Mouse (Mus musculus) thymus, adult 18-20 months (tissue): ENCODE results near the gene Olfr550.
"Not testable (repeated sequence)": the region's sequence is repeated elsewhere in the genome, so short reads cannot be mapped to it uniquely, and the experiment has no call there.

Source experiments
- DNase-seq, 2 experiments: peaks; one replicate each; pipeline ENCODE4 v3.0.0; 2022; ENCODE audit warnings: mixed read lengths in 2 of 2

Gene Olfr550

GRCm38 (mm10) chr7:102571142-102571541, at the start of gene Olfr550:
Gene Olfr550 (plus strand): TSS chr7:102571442.
- no peak for DNase-seq

- DNase-seq: no peak
Measured at GRCm38 (mm10) chr7:102529052-102529451, 42.2 kb upstream of the Olfr550 start.

DNA sequence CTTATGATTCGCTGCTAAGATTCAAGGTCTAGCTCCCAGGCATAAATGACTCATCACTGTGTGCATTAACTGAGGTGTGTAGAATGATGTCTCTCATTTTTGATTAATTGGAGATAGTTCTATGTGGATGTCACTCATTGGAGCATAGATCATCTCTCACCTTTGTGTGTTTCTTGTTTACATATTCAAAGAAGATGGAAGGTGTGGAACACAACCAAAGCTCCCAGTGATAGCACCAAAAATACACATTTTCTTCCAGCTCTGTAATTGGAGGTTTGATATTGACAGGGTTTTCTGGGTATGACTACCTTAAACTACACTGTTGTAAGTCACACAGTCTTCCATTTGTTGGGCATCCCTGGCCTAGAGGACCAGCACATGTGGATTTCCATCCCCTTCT, 36.8 kb upstream of the Olfr550 start, which contains the start of gene Olfr547:
Olfr547 (plus strand) TSS at position 301 of the 400 bp plus-strand sequence.
- no peak for DNase-seq

GRCm38 (mm10) chr7:102540596-102540995, 30.6 kb upstream of the Olfr550 start, which contains the start of gene Olfr548-ps1:
Gene Olfr548-ps1 (plus strand): TSS chr7:102540896.
- DNase-seq: no peak

GRCm38 (mm10) chr7:102541251-102541650, 30.0 kb upstream of the Olfr550 start:
- DNase-seq: no peak

DNA sequence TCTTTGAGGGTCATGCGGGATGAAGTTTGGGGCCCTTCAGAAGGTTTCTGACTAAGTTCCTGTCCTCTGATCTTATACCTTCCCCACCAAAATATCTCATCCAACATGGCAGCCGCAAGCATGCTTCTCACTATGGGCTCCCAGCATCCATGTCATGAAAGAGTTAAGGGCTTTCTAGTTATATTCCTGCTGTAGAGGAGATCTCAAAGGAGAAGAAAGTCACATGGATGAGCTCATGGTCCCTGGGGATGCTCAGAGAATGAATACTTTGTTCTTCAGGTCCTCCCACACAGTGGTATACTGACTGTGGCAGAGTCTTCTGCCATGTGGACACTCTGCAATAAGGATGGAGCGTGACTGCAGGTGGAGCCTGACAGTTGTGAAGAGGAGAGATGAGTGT, 21.7 kb upstream of the Olfr550 start, which contains the start of gene Olfr549:
Olfr549 (plus strand) TSS at position 301 of the 400 bp plus-strand sequence.
- no peak for DNase-seq

DNA sequence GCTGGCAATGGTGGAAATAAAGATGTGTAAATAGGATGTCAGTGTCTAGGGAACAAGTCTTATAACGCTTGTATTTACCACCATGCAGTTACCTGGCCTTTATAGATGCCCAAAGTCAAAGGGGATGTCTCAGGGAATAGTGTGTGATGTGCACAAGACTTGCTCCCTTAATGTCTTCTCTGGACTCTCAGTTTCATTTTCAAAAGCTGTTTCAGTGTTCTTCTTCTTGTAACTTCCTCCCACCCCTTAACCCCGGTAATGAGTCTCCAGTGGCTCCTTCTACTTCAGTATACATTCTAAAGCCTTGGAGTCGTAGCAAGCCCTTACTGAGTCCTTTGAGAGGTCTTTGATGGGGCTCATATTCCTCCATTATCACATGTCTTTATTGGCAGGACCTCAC, 18.0 kb upstream of the Olfr550 start:
- no peak for DNase-seq

DNA sequence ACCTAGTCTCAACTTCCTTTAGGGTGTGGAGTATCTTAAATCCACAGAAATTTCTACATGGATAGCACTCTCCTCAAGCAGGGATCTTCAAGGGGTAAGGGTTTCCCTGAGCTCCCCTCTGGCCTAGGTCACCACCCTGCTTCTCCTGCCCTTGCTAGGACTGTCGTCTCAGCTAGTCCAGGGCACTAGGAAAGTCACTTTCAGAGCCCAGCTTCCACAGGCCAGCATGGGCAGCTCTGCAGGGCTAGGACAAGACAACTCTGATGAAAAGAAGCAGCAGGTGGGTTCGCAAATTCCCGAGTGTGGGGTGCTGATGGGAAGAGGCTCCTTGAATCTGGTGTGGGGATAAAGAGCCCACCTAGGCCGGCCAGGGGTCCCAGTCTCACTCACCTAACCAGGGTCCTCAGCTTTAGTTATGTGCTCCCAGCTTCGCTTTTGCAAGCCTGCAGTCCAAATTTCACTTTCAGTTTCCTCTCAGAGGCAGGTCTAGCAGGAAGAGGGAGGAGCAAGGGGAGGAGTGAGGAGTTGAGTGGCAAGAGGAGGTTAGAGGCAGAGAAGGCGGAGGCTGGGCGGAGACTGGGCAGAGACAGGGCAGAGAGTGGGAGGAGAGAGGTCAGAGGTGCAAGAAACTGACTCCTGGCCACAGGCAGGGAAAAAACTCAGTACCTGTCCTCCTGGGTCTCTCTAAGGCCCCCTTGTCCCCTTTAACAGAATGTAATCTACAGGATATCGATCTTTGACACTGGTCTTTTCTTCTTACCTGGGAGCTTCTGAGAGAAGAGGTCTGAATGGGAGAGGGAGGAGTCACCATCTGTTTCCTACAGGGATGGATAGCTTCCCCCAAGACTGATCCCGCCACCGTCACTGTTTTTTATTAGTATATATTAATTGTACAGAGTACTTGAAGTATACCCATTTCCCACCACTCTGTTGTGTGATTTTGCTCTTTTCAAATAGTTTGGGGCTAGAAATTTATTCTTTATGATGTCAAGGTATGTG, 5.9 kb upstream of the Olfr550 start, which contains the start of gene Trim21:
Trim21 (minus strand) TSS at position 488 of the 999 bp plus-strand sequence.
- peak; percentile 82 to 90 for DNase-seq

DNA sequence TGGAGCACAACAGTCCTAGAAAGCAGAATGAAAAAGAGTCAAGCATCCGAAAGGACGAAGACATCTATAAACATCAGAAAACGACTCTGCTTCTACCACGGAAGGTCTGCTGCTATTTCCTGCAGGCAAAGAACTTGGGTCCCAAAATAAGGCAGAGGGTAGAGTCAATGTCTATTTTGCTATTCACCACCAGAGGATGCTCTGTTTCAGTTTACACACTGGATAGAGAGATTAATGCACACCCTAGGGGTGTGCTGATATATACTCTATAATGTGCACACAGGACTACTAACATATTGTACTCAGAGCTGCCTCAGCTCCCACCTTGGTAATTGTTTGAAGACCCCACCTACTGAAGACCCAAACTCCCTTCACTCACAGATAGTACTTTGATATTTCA, 5.0 kb upstream of the Olfr550 start:
- no peak for DNase-seq

- DNase-seq: no peak
Measured at GRCm38 (mm10) chr7:102573174-102573830, 2.1 kb downstream of the Olfr550 start.

- no peak for DNase-seq
Measured at GRCm38 (mm10) chr7:102575998-102576397, 4.8 kb downstream of the Olfr550 start.

DNA sequence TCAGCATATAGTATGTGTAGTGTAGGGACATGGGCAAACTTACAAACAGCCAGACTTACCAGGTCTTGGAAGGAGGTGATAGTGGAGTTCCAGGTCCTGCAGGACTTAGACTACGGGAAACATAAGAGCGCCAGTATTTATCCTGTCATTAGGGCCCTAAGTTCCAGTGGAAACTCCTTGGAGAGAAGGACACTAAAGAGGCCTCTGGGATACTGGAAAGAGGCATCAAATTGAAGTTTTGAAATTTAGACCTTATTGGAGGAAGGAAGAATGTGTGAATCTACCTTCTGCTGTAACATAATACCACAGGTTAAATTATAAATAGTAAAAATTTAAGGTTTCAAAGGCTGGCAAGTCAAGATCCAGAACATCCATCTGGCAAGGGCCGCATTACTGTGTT, 20.5 kb downstream of the Olfr550 start, which contains the start of gene Olfr551:
Olfr551 (minus strand) TSS at position 101 of the 400 bp plus-strand sequence.
- no peak for DNase-seq

GRCm38 (mm10) chr7:102597378-102598031, 26.3 kb downstream of the Olfr550 start, which contains the start of gene Olfr552:
Gene Olfr552 (plus strand): TSS chr7:102597770.
- DNase-seq: no peak

- no peak for DNase-seq
Measured at GRCm38 (mm10) chr7:102618118-102618517, 46.9 kb downstream of the Olfr550 start, which contains the start of gene Olfr553. Gene Olfr553 (minus strand): TSS chr7:102618218.

GRCm38 (mm10) chr7:102619608-102620007, 48.4 kb downstream of the Olfr550 start:
- no peak for DNase-seq

- DNase-seq: not testable (repeated sequence)
Measured at GRCm38 (mm10) chr7:102620368-102620767, 49.1 kb downstream of the Olfr550 start.
